Mouse (Mus musculus) lung, embryonic 14.5 days (tissue): ENCODE data around the gene Ptrh2. TPM values are rescaled to one million over a fixed set of nuclear protein-coding genes. Genes with fewer than 3 reads are reported as not detected.
"Not testable (repeated sequence)": the region's sequence is repeated elsewhere in the genome, so short reads cannot be mapped to it uniquely, and the experiment has no call there.

Experiments used
- ATAC-seq: fragments of 200-750 bp; cut with Nextera tagmentation; 2 replicates; pipeline ENCODE4 v1.8.0; 2017; ENCODE audit warnings: mild to moderate bottlenecking, moderate TSS enrichment, moderate library complexity; ENCODE audit not compliant: insufficient read depth
- DNase-seq: peaks from one replicate; pipeline ENCODE4 v3.0.0-alpha.2; 2015
- H3K27ac ChIP-seq: fragments of 300-500 bp; sonication (generic); 2 replicates; pipeline ENCODE4 v1.5.1; 2014; ENCODE audit warnings: low read depth, mild to moderate bottlenecking, moderate library complexity
- H3K27me3 ChIP-seq: fragments of 300-500 bp; sonication (generic); 2 replicates; pipeline ENCODE4 v1.6.1; 2014; ENCODE audit warnings: low read length, control low read depth; ENCODE audit not compliant: insufficient read depth
- H3K36me3 ChIP-seq: fragments of 300-500 bp; sonication (generic); 2 replicates; pipeline ENCODE4 v1.6.1; 2014; ENCODE audit warnings: control low read depth; ENCODE audit not compliant: insufficient read depth
- H3K4me1 ChIP-seq: fragments of 300-500 bp; sonication (generic); 2 replicates; pipeline ENCODE4 v1.6.1; 2014; ENCODE audit warnings: antibody characterized with exemption, control low read depth; ENCODE audit not compliant: insufficient read depth
- H3K4me2 ChIP-seq: fragments of 300-500 bp; sonication (generic); 2 replicates; pipeline ENCODE4 v1.6.1; 2014; ENCODE audit warnings: mild to moderate bottlenecking
- H3K4me3 ChIP-seq: fragments of 300-500 bp; sonication (generic); 2 replicates; pipeline ENCODE4 v1.5.1; 2014; ENCODE audit warnings: low read depth, low read length
- H3K9ac ChIP-seq: fragments of 300-500 bp; sonication (generic); 2 replicates; pipeline ENCODE4 v1.6.1; 2014
- H3K9me3 ChIP-seq: fragments of 300-500 bp; sonication (generic); 2 replicates; pipeline ENCODE4 v1.6.1; 2016; ENCODE audit warnings: low read depth, low read length, control low read depth
- CTCF ChIP-seq: IDR thresholded peaks from 2 replicates; pipeline ENCODE4 v1.5.1; 2016; ENCODE audit warnings: antibody characterized with exemption, low read depth
- WGBS: fragments of 180-500 bp; shearing (Covaris S2); extraction: QIAGEN DNeasy Blood & Tissue Kit; methylation state at CpG from one replicate; pipeline ENCODE4 v1.1.7; 2014; 5-methylcytosine and 5-hydroxymethylcytosine counted together
- polyA plus RNA-seq: library from polyadenylated mRNA; unstranded; fragments of >200 nt; fragmentation: Nextera tagmentation; extraction: Ambion mirVana; gene quantifications from 2 replicates; pipeline ENCODE4 v1.2.1, GENCODE M21; 2014

Ptrh2 gene
- polyA plus RNA-seq, 1 experiment from 2014 or later = 36.8 TPM

DNA sequence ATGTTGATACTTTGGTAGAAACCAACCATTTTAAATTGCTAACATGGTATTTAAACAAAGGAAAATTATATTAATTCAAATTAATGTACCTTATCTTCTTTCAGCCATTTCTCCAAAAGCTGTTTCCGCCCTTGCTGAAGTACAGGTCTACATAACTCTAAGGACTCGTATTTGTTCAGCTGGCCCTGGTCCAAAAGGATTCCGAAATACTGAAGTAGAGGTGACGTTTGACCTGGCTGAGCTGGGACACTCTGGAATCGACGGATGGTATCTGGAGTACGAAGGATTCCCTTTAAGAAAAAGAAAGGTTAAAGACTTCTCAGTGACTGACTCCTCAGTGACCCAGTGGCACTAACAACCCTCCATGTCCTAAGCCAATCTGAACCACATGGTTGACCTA, 41.2 kb downstream of the Ptrh2 start:
- H3K9me3 ChIP-seq = no peaks in the 10 kb centered on the region
- H3K27ac ChIP-seq = no peak overlapping the region
- DNase-seq (peak; percentile 43), ATAC-seq (no peak)
- H3K4me2 ChIP-seq = no peak overlapping the region
- 64% methylated on average over 7 of the region's 7 CpGs for WGBS
- no peaks in the 10 kb centered on the region for H3K27me3 ChIP-seq
- no peak for TF ChIP-seq CTCF
- H3K9ac ChIP-seq = no peak overlapping the region
- H3K4me1 ChIP-seq = no peaks in the 10 kb centered on the region
- no peak overlapping the region for H3K4me3 ChIP-seq
- H3K36me3 ChIP-seq = peaks cover 73% of the 10 kb centered on the region

- H3K36me3 ChIP-seq = peaks cover 71% of the 10 kb centered on the region
- DNase-seq (no peak), ATAC-seq (no peak)
- H3K4me2 ChIP-seq = no peak overlapping the region
- no peaks in the 10 kb centered on the region for H3K9me3 ChIP-seq
- TF ChIP-seq CTCF = no peak
- no peak overlapping the region for H3K9ac ChIP-seq
- H3K27me3 ChIP-seq = no peaks in the 10 kb centered on the region
- H3K27ac ChIP-seq = no peak overlapping the region
- no peak overlapping the region for H3K4me3 ChIP-seq
- no peaks in the 10 kb centered on the region for H3K4me1 ChIP-seq
These were observed 41.8 kb downstream of the Ptrh2 start for GRCm38 (mm10) chr11:86725607-86726006.

GRCm38 (mm10) chr11:86731443-86731842, 47.7 kb downstream of the Ptrh2 start:
- H3K36me3 ChIP-seq = peaks cover 70% of the 10 kb centered on the region
- 87% methylated on average over 2 of the region's 2 CpGs for whole genome bisulfite sequencing

GRCm38 (mm10) chr11:86734241-86734939, 50.6 kb downstream of the Ptrh2 start:
- TF ChIP-seq CTCF = no peak
- Histone ChIP-seq H3K4me1 (no peaks in the 10 kb centered on the region), H3K4me3 (no peak overlapping the region), H3K27me3 (no peaks in the 10 kb centered on the region), H3K4me2 (no peak overlapping the region), H3K36me3 (peaks cover 53% of the 10 kb centered on the region), H3K27ac (no peak overlapping the region), H3K9ac (no peak overlapping the region), H3K9me3 (no peaks in the 10 kb centered on the region)
- DNase-seq (no peak), ATAC-seq (no peak)
- 86% methylated on average over 10 of the region's 10 CpGs for WGBS

More at GRCm38 (mm10) chr11:86731443-86731842, 47.7 kb downstream of the Ptrh2 start:
- H3K4me1 ChIP-seq = no peaks in the 10 kb centered on the region
- no peak overlapping the region for H3K4me2 ChIP-seq
- no peaks in the 10 kb centered on the region for H3K27me3 ChIP-seq
- DNase-seq (no peak), ATAC-seq (no peak)
- H3K9ac ChIP-seq = no peak overlapping the region
- H3K4me3 ChIP-seq = no peak overlapping the region
- H3K9me3 ChIP-seq = no peaks in the 10 kb centered on the region
- TF ChIP-seq CTCF = no peak
- peak overlapping the region; percentile 30; the same call in 1 of the 2 replicates for H3K27ac ChIP-seq

- Histone ChIP-seq H3K4me2 (no peak overlapping the region), H3K9me3 (no peaks in the 10 kb centered on the region), H3K36me3 (peaks cover 48% of the 10 kb centered on the region), H3K4me1 (no peaks in the 10 kb centered on the region), H3K27ac (no peak overlapping the region), H3K4me3 (no peak overlapping the region), H3K27me3 (no peaks in the 10 kb centered on the region), H3K9ac (no peak overlapping the region)
- no peak for TF ChIP-seq CTCF
- 88% methylated on average over 4 of the region's 4 CpGs for WGBS
- DNase-seq = no peak
- ATAC-seq = no peak
These were observed 51.2 kb downstream of the Ptrh2 start for GRCm38 (mm10) chr11:86734993-86735392.

DNA sequence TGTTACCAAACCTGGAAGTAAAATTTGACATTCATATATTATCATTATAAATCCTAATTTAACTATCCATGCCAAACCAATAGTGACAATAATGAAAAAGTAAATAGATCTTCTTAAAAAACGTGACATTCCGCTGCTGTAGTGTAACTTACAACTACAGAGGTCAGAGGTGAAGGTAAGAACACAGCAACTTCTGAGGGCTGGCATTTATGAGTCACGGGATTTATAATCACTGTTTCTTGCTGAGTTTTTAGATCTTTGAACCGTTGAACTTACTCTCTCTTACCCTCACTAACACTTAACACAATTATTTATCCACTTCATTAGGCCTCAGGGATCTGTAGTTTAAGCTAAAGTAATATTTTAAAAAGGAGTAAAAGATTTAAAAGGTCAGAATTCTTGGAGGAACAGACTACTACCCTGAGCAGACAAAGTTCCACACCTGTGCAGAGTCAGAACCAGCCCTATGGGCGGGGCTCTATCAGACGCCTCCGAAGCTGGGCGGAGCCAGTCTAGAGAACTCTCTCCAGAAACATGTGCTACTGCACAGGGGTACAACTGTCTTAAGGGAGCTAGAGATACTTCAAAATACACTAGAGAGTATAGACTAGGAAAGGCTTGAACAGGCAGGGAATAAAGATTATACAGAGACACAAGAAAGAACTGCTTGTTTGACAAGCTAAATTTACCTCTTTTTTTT, 53.7 kb downstream of the Ptrh2 start:
- no peak overlapping the region for H3K9ac ChIP-seq
- WGBS = 68% methylated on average over 8 of the region's 8 CpGs
- TF ChIP-seq CTCF = no peak
- DNase-seq = no peak
- H3K4me2 ChIP-seq = no peak overlapping the region
- peaks cover 28% of the 10 kb centered on the region for H3K36me3 ChIP-seq
- no peak overlapping the region for H3K27ac ChIP-seq
- no peaks in the 10 kb centered on the region for H3K27me3 ChIP-seq
- no peak for ATAC-seq
- no peaks in the 10 kb centered on the region for H3K9me3 ChIP-seq
- no peak overlapping the region for H3K4me3 ChIP-seq
- H3K4me1 ChIP-seq = no peaks in the 10 kb centered on the region

- not testable (repeated sequence) for H3K27me3 ChIP-seq, H3K9me3 ChIP-seq, ATAC-seq, H3K4me1 ChIP-seq, H3K4me2 ChIP-seq, H3K27ac ChIP-seq, DNase-seq, H3K9ac ChIP-seq, H3K4me3 ChIP-seq
- WGBS = 90% methylated on average over 1 of the region's 1 CpGs
- peaks cover 24% of the 10 kb centered on the region for H3K36me3 ChIP-seq
These were observed 54.5 kb downstream of the Ptrh2 start for GRCm38 (mm10) chr11:86738308-86738707.
